Mouse (Mus musculus) olfactory bulb, adult 2 months (tissue): ENCODE data around the gene Cog5.

Source experiments
- CTCF ChIP-seq: fragments of 200-500 bp; IDR thresholded peaks from 2 replicates; pipeline ENCODE4 v1.5.1; 2012; ENCODE audit warnings: low read depth, mild to moderate bottlenecking, low read length, moderate library complexity; ENCODE audit not compliant: insufficient read depth
- POLR2A ChIP-seq: fragments of 200-500 bp; IDR thresholded peaks from 2 replicates; pipeline ENCODE4 v1.6.1; 2012; ENCODE audit warnings: mild to moderate bottlenecking, low read depth, low read length, moderate library complexity; ENCODE audit not compliant: insufficient read depth

DNA sequence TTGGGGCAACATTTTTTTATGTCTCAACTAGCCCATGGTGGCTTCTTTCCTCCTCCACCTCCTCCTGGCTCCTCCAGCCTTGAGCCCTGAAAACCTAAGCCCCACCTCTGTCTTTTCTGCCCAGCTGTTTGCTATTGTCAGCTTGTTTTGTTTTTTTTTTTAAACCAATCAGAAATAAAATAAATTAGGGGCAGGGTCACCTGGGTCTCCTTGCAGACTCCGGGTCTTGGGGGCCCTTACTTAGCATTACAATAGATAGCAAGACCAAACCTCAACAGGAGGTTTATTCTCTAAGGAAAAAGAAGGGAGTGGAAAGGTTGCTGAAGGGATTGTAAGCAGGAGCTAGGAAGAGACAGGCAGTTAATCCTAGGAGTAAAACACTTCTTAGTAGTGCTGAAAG, 181.5 kb downstream of the Cog5 start:
- no peak for TF ChIP-seq POLR2A
- TF ChIP-seq CTCF: no peak
